Mouse (Mus musculus) forebrain, embryonic 10.5 days (tissue): ENCODE data around the gene Zbtb17. TPM values are rescaled to one million over a fixed set of nuclear protein-coding genes. Genes with fewer than 3 reads are reported as not detected.
A peak's percentile ranks its signal among the peaks of the same experiment; 100 is the strongest.

Experiments used
- DNase-seq: peaks from one replicate; pipeline ENCODE4 v3.0.0-alpha.2; 2017; ENCODE audit warnings: low spot score; ENCODE audit errors: extremely low spot score
- H3K27ac ChIP-seq: fragments of 300-500 bp; sonication (generic); 2 replicates; pipeline ENCODE4 v1.5.1; 2016; ENCODE audit warnings: mild to moderate bottlenecking
- H3K27me3 ChIP-seq: fragments of 300-500 bp; sonication (generic); 2 replicates; pipeline ENCODE4 v1.6.1; 2016; ENCODE audit warnings: mild to moderate bottlenecking; ENCODE audit not compliant: poor library complexity, severe bottlenecking
- H3K36me3 ChIP-seq: fragments of 300-500 bp; sonication (generic); replicated peaks from 2 replicates; pipeline ENCODE4 v1.6.1; 2016; ENCODE audit warnings: mild to moderate bottlenecking, moderate library complexity
- H3K4me1 ChIP-seq: fragments of 300-500 bp; sonication (generic); 2 replicates; pipeline ENCODE4 v1.6.1; 2016
- H3K4me3 ChIP-seq: fragments of 300-500 bp; sonication (generic); 2 replicates; pipeline ENCODE4 v1.5.1; 2016; ENCODE audit warnings: mild to moderate bottlenecking, moderate library complexity
- H3K9me3 ChIP-seq: fragments of 300-500 bp; sonication (generic); 2 replicates; pipeline ENCODE4 v1.6.1; 2016; ENCODE audit warnings: mild to moderate bottlenecking, moderate library complexity
- WGBS: fragments of 180-500 bp; shearing (Covaris S2); methylation state at CpG from one replicate; pipeline ENCODE4 v1.1.7; 2016; 5-methylcytosine and 5-hydroxymethylcytosine counted together
- polyA plus RNA-seq: library from polyadenylated mRNA; unstranded; fragments of >200 nt; fragmentation: Nextera tagmentation; extraction: Ambion mirVana; gene quantifications from 2 replicates; pipeline ENCODE4 v1.2.1, GENCODE M21; 2016

Zbtb17 gene
- 58.9 and 61.1 TPM in 2 replicates for polyA plus RNA-seq

DNA sequence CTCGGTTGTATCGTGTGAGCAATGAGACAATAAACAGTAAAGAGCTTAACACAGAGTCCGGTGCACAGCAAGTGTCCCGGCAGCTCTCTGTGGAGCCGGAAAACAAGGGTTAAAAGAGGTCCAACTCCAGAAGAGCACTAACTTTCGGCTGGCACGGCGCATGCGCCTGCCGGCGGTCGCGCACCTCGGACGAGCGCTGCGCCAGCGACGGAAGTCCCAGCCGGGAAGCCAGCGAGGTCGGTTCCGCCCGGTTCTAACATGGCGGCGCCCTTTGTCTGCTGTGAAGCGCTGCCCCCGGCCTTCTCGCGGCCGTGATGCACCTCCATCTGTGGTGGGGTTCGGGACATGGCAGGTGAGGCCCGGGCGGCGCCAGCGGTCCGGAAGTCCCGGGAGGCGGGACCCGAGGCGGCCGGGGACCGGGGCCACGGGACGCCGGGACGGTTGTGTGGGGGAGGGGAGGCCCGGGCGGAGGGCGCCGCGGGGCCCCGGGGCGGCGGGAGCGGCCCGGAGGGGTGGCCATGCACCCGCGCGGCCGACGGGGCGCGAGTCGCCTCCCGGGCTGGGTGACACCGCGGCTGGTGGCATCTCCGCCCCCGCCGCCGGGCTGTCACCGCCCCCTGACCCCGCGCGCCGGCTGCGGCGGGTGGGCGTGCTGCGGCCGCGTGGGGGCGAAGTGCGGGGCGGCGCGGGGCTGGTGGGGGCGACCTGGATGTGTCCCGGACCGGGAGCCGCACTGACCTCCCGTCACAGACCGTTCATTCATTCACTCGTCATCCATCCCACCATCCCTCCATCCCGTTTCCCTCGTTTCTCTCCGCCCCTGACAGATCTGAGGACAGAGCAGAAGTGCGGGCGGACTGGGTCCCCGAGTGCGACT is at the start of gene Zbtb17:
Gene Zbtb17 (plus strand): TSS at position 204 of the 877 bp plus-strand sequence.
- WGBS = under 1% methylated on average over 101 of the region's 102 CpGs
- peak within 1 kb of the TSS; percentile 98 for H3K27ac ChIP-seq

DNA sequence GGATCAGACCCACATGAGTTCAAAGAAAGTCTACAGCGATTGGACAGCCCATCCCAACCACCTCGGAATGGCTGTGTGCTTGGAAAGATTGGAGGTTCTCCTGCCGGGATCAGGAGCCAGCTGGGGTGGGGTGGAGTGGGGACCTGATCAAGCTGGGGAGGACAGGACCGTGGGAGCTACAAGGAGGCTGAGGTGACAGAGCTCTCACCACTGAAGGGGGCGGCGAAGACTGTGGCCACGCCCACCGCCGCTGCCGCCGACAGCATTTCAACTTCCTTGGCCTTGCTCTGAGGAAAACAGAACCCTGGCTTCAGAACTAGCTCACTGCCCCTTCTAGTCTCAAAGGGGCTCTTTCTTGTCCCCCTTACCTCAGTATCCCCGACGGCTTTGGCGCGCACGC is 49.7 kb upstream of the Zbtb17 start:
- Histone ChIP-seq H3K9me3 (no peaks in the 10 kb centered on the region), H3K4me3 (peak overlapping the region; percentile 24), H3K27me3 (peaks cover 48% of the 10 kb centered on the region), H3K27ac (no peak overlapping the region), H3K36me3 (no peaks in the 10 kb centered on the region), H3K4me1 (peaks cover 20% of the 10 kb centered on the region)
- no peak for DNase-seq
- WGBS = 19% methylated on average over 16 of the region's 16 CpGs

More for the DNA sequence above, at the start of gene Zbtb17:
- peaks cover 33% of the 10 kb centered on the region for H3K4me1 ChIP-seq
- H3K4me3 ChIP-seq = peak within 1 kb of the TSS; percentile 99
- peak; percentile 89 for DNase-seq
- H3K9me3 ChIP-seq = no peaks in the 10 kb centered on the region
- H3K27me3 ChIP-seq = no peaks in the 10 kb centered on the region
- H3K36me3 ChIP-seq = peaks cover 33% of the 10 kb centered on the region

GRCm38 (mm10) chr4:141397861-141398260 is 46.6 kb upstream of the Zbtb17 start:
- peaks cover 43% of the 10 kb centered on the region for H3K27me3 ChIP-seq
- H3K4me3 ChIP-seq = no peak overlapping the region
- no peaks in the 10 kb centered on the region for H3K9me3 ChIP-seq
- WGBS = 79% methylated on average over 12 of the region's 12 CpGs
- no peak for DNase-seq
- peaks cover 14% of the 10 kb centered on the region for H3K4me1 ChIP-seq
- no peaks in the 10 kb centered on the region for H3K36me3 ChIP-seq
- no peak overlapping the region for H3K27ac ChIP-seq

DNA sequence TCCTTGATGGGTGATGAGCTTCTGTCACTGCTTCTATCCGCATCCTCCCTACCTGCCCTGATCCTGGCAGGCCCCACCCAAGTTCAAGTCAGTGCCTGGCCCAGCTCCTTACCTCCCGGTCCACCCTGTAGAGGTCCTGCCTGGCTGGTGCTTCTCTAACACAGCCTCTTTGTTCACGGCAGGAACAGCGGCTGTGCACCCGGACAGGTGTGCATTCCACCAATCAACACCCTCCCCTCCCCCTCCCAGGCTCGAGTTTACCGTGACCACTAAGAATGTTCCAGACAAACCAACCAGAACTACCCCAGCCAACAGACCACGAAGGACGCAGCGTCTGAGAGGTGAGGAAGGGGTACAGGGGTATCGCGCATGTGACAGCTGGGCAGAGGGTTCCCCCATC is 45.9 kb upstream of the Zbtb17 start, which contains the start of gene Clcnka:
Gene Clcnka (minus strand): TSS at position 180 of the 400 bp plus-strand sequence.
- WGBS = 66% methylated on average over 12 of the region's 12 CpGs
- Histone ChIP-seq H3K36me3 (no peaks in the 10 kb centered on the region), H3K4me1 (peaks cover 14% of the 10 kb centered on the region), H3K27ac (no peak within 1 kb of the TSS), H3K4me3 (no peak within 1 kb of the TSS), H3K27me3 (peaks cover 48% of the 10 kb centered on the region), H3K9me3 (no peaks in the 10 kb centered on the region)
- DNase-seq = no peak

GRCm38 (mm10) chr4:141400171-141400570 is 44.3 kb upstream of the Zbtb17 start:
- Histone ChIP-seq H3K9me3 (no peaks in the 10 kb centered on the region), H3K27me3 (peaks cover 46% of the 10 kb centered on the region), H3K27ac (no peak overlapping the region), H3K36me3 (no peaks in the 10 kb centered on the region), H3K4me3 (no peak overlapping the region), H3K4me1 (peaks cover 15% of the 10 kb centered on the region)
- 91% methylated on average over 15 of the region's 15 CpGs for WGBS
- DNase-seq = no peak

DNA sequence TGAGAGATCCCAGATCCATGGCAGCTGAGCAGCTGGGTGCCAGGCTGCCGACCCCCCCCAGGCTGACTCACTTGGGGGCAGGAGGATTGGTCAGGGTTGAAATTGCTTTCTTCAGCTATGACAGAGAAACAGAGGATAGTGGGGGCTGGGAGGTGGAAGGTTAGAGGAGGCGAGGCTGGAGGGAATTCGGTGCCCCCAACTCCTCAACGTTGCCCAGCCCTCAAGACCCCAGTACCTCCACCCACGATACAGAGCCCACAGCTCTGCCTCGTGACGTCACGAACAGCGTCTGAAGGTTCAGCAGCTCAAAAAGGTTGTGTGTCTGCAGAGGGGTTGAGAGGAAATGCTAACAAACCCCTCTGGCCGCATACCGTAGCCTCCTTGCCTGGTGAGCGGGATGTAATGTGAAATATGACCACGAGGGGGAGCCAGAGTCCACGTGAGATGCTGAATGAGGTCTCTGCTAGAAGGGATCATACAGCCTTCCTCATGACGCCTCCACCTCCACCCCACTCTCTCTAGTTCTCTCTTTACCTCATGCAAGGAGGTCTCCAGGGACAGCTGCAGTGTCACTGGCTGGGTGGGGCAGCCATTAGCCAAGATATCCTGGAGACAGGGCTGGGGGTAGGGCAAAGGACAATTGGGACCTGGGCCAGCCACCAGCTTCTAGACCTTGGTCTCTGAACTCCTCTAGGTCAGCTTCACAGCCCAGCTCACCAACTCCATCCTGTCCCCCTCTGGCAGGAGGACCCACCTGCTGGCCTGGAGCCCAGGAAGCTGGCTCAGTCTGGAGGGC is 39.7 kb upstream of the Zbtb17 start:
- no peaks in the 10 kb centered on the region for H3K9me3 ChIP-seq

DNA sequence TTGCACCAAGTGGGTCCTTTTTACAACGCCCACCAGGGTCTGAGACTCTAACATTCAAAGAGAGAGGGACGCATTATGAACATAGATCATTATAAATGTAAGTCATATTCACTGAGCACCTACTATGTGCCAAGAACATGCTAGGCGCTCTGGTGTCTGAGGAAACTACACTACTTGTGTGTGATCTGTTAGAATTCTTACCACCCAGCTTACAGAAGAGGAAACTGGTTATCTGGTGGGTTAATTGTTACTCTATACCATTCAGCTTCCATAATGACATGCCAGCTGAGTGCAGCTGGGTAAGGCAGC is 39.2 kb upstream of the Zbtb17 start:
- peaks cover 7% of the 10 kb centered on the region for H3K4me1 ChIP-seq
- DNase-seq = no peak
- H3K36me3 ChIP-seq = no peaks in the 10 kb centered on the region
- no peaks in the 10 kb centered on the region for H3K9me3 ChIP-seq
- peaks cover 49% of the 10 kb centered on the region for H3K27me3 ChIP-seq
- H3K27ac ChIP-seq = no peak overlapping the region
- no peak overlapping the region for H3K4me3 ChIP-seq
- 84% methylated on average over 3 of the region's 3 CpGs for WGBS

More for the DNA sequence above, 39.7 kb upstream of the Zbtb17 start:
- Histone ChIP-seq H3K36me3 (no peaks in the 10 kb centered on the region), H3K4me1 (peaks cover 7% of the 10 kb centered on the region), H3K4me3 (0 out of 2 replicates have a peak overlapping the region, but pooled peaks have one; percentile 5), H3K27me3 (peaks cover 47% of the 10 kb centered on the region), H3K27ac (no peak overlapping the region)
- peak; percentile 89 for DNase-seq
- 13% methylated on average over 15 of the region's 15 CpGs for WGBS

DNA sequence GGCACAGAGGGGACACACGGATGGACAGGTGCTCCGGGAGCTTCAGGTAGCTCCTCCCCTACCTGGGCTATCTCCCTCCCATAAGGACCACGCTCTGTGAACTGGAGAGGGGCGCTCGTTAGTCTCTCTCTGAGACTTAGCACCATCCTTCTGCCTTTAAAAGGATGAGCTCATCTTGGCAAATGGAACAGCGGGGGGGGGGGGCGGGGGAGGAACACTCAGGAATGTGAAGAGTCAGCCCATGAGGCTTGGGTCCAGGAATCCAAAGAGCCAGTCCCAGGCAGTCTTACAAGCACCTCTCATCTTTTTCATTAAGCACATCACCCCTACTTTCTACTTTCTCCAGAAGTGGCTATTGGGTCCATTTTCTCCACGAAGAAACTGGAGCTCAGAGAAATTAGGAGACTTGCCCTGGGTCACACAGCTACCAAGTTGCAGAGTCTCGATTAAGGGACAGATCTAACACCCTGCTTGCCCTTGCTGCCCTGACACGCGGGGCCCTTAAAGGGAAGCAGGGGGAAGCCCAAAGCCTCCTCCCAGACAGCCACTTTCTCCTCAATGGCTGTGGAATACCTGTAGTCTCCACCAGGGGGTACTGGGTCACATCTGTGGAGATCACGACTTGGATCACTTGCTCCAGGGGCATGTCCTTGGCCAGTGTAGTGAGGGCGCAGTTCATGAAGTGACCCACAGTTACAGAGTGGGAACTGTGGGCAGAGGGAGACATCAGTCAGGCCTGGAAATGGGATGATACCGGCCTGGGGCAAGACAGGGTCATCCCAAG is 37.7 kb upstream of the Zbtb17 start:
- Histone ChIP-seq H3K27me3 (peaks cover 60% of the 10 kb centered on the region), H3K4me1 (peaks cover 7% of the 10 kb centered on the region), H3K36me3 (no peaks in the 10 kb centered on the region), H3K27ac (no peak overlapping the region), H3K9me3 (no peaks in the 10 kb centered on the region), H3K4me3 (no peak overlapping the region)
- 45% methylated on average over 14 of the region's 14 CpGs for WGBS
- DNase-seq = no peak

GRCm38 (mm10) chr4:141408577-141408976 is 35.9 kb upstream of the Zbtb17 start:
- Histone ChIP-seq H3K27ac (no peak overlapping the region), H3K9me3 (peaks cover 2% of the 10 kb centered on the region; the same call in 1 of the 2 replicates), H3K27me3 (peaks cover 61% of the 10 kb centered on the region), H3K36me3 (no peaks in the 10 kb centered on the region), H3K4me1 (peaks cover 7% of the 10 kb centered on the region), H3K4me3 (no peak overlapping the region)
- WGBS = 85% methylated on average over 3 of the region's 3 CpGs
- DNase-seq = no peak

DNA sequence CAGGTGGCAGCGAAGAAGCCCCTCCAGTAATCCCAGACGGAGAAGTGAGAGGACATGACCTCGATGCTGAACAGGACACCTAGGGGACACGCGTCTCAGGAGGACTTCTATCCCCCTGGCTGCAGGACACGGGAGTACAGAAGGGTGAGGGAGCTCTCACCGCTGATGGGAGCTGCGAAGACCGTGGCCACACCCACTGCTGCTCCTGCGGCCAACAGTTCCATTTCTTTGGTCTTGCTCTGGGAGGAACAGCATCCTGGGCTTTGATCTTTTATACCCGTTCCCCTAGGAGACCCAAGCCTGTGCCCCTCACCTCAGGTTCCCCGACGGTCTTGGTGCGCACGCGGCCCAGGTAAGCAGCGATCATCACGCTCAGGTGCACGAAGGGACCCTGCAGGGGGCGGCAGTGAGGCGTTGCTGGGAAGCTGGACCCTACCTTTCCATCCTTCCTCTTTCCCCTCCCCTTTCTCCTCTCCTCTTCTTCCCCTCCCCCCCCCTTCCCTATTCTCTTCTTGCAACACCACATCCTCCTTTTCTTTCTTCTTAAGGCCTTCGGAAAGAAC is 32.9 kb upstream of the Zbtb17 start:
- Histone ChIP-seq H3K36me3 (no peaks in the 10 kb centered on the region), H3K4me1 (no peaks in the 10 kb centered on the region), H3K27ac (no peak overlapping the region), H3K4me3 (no peak overlapping the region), H3K27me3 (peaks cover 40% of the 10 kb centered on the region), H3K9me3 (peaks cover 2% of the 10 kb centered on the region; the same call in 1 of the 2 replicates)
- DNase-seq = no peak
- WGBS = 18% methylated on average over 22 of the region's 22 CpGs

- Histone ChIP-seq H3K36me3 (no peaks in the 10 kb centered on the region), H3K27ac (no peak within 1 kb of the TSS), H3K27me3 (peaks cover 19% of the 10 kb centered on the region), H3K4me3 (no peak within 1 kb of the TSS), H3K4me1 (peaks cover 7% of the 10 kb centered on the region), H3K9me3 (peaks cover 2% of the 10 kb centered on the region; the same call in 1 of the 2 replicates)
- no peak for DNase-seq
- WGBS = 71% methylated on average over 7 of the region's 7 CpGs
Measured at GRCm38 (mm10) chr4:141415924-141416323, 28.5 kb upstream of the Zbtb17 start, which contains the start of gene Clcnkb. TSS of gene Clcnkb (minus strand) at chr4:141416014.
